Mouse (Mus musculus) liver, embryonic 15.5 days (tissue): ENCODE data around the gene Sprr2d. TPM values are rescaled to one million over a fixed set of nuclear protein-coding genes. Genes with fewer than 3 reads are reported as not detected.

Source experiments
- ATAC-seq: fragments of 200-750 bp; cut with Nextera tagmentation; 2 replicates; pipeline ENCODE4 v1.8.0; 2017; ENCODE audit warnings: moderate number of reproducible peaks, mild to moderate bottlenecking, moderate library complexity; ENCODE audit not compliant: insufficient read depth
- H3K27ac ChIP-seq: fragments of 300-500 bp; sonication (generic); replicated peaks from 2 replicates; pipeline ENCODE4 v1.5.1; 2015; ENCODE audit warnings: mild to moderate bottlenecking, inconsistent platforms
- H3K27me3 ChIP-seq: fragments of 300-500 bp; sonication (generic); 2 replicates; pipeline ENCODE4 v1.6.1; 2015; ENCODE audit warnings: mild to moderate bottlenecking, inconsistent platforms
- H3K36me3 ChIP-seq: fragments of 300-500 bp; sonication (generic); replicated peaks from 2 replicates; pipeline ENCODE4 v1.6.1; 2015; ENCODE audit warnings: moderate library complexity, mild to moderate bottlenecking, inconsistent platforms
- H3K4me1 ChIP-seq: fragments of 300-500 bp; sonication (generic); replicated peaks from 2 replicates; pipeline ENCODE4 v1.6.1; 2015; ENCODE audit warnings: inconsistent platforms
- H3K4me2 ChIP-seq: fragments of 300-500 bp; sonication (generic); 2 replicates; pipeline ENCODE4 v1.6.1; 2015; ENCODE audit warnings: moderate library complexity, mild to moderate bottlenecking, inconsistent platforms
- H3K4me3 ChIP-seq: fragments of 300-500 bp; sonication (generic); replicated peaks from 2 replicates; pipeline ENCODE4 v1.5.1; 2015; ENCODE audit warnings: mild to moderate bottlenecking, inconsistent platforms
- H3K9ac ChIP-seq: fragments of 300-500 bp; sonication (generic); 2 replicates; pipeline ENCODE4 v1.6.1; 2015; ENCODE audit warnings: moderate library complexity, mild to moderate bottlenecking, inconsistent platforms
- H3K9me3 ChIP-seq: fragments of 300-500 bp; sonication (generic); replicated peaks from 2 replicates; pipeline ENCODE4 v1.6.1; 2016; ENCODE audit warnings: inconsistent platforms
- WGBS: fragments of 180-500 bp; shearing (Covaris S2); methylation state at CpG from one replicate; pipeline ENCODE4 v1.1.7; 2015; ENCODE audit warnings: mixed read lengths; ENCODE audit not compliant: insufficient replicate concordance; 5-methylcytosine and 5-hydroxymethylcytosine counted together
- polyA plus RNA-seq: library from polyadenylated mRNA; unstranded; fragments of >200 nt; fragmentation: Nextera tagmentation; extraction: Ambion mirVana; gene quantifications from 2 replicates; pipeline ENCODE4 v1.2.1, GENCODE M21; 2015

Gene Sprr2d
- polyA plus RNA-seq = not detected in 2 replicates

- Histone ChIP-seq H3K4me3 (no peak within 1 kb of the TSS), H3K27ac (no peak within 1 kb of the TSS), H3K4me1 (no peaks in the 10 kb centered on the region), H3K36me3 (no peaks in the 10 kb centered on the region), H3K9ac (no peak within 1 kb of the TSS), H3K4me2 (no peak within 1 kb of the TSS), H3K9me3 (no peaks in the 10 kb centered on the region), H3K27me3 (no peaks in the 10 kb centered on the region)
- no peak for ATAC-seq
- 71% methylated on average over 5 of the region's 5 CpGs for WGBS
These were observed at the start of gene Sprr2d for GRCm38 (mm10) chr3:92338840-92339239. Gene Sprr2d (plus strand): TSS chr3:92339140.

GRCm38 (mm10) chr3:92307406-92307805 is 31.5 kb upstream of the Sprr2d start:
- H3K9ac ChIP-seq = no peak overlapping the region
- no peak overlapping the region for H3K4me2 ChIP-seq
- no peaks in the 10 kb centered on the region for H3K36me3 ChIP-seq
- no peaks in the 10 kb centered on the region for H3K27me3 ChIP-seq
- H3K27ac ChIP-seq = no peak overlapping the region
- ATAC-seq = no peak
- 68% methylated on average over 1 of the region's 1 CpGs for WGBS
- no peak overlapping the region for H3K4me3 ChIP-seq
- no peaks in the 10 kb centered on the region for H3K4me1 ChIP-seq
- no peaks in the 10 kb centered on the region for H3K9me3 ChIP-seq

DNA sequence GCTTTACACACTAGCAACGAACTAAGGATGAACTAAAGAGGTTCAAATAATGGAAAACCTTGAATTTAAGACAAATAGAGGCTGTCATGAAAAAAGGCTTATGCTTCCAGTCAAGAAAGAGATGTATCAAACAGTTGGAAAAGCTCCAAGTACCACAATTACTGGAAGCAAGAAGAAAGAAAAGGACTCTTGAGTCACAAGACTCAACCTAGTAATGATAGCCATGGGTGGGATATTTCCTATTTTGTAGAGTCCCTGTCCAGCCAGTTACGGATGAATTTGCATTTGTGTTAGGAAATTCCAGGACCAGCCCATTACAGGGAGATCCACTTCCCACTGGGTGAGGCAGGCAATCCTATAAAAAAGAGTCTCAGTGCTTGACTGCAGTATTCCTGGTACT is 22.6 kb upstream of the Sprr2d start, which contains the start of gene Sprr2b:
Sprr2b (plus strand) TSS at position 301 of the 400 bp plus-strand sequence.
- Histone ChIP-seq H3K4me1 (no peaks in the 10 kb centered on the region), H3K9me3 (no peaks in the 10 kb centered on the region), H3K4me3 (no peak within 1 kb of the TSS), H3K27me3 (no peaks in the 10 kb centered on the region), H3K4me2 (no peak within 1 kb of the TSS), H3K36me3 (no peaks in the 10 kb centered on the region), H3K9ac (no peak within 1 kb of the TSS), H3K27ac (no peak within 1 kb of the TSS)
- WGBS = 60% methylated on average over 2 of the region's 2 CpGs
- no peak for ATAC-seq

DNA sequence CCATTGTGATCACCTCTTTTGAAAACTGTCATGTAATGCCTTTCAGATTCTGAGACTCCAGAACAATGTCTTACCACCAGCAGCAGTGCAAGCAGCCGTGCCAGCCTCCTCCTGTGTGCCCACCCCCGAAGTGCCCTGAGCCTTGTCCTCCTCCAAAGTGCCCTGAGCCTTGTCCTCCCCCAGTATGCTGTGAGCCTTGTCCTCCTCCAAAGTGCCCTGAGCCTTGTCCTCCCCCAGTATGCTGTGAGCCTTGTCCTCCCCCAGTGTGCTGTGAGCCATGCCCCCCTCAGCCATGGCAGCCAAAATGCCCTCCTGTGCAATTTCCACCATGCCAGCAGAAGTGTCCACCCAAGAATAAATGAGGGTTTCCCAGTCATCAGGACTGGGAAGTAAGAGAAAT is 21.6 kb upstream of the Sprr2d start:
- H3K27me3 ChIP-seq = no peaks in the 10 kb centered on the region
- H3K27ac ChIP-seq = no peak overlapping the region
- H3K9ac ChIP-seq = no peak overlapping the region
- H3K36me3 ChIP-seq = no peaks in the 10 kb centered on the region
- H3K4me1 ChIP-seq = no peaks in the 10 kb centered on the region
- no peak overlapping the region for H3K4me2 ChIP-seq
- no peak overlapping the region for H3K4me3 ChIP-seq
- no peaks in the 10 kb centered on the region for H3K9me3 ChIP-seq
- WGBS = 48% methylated on average over 2 of the region's 2 CpGs
- ATAC-seq = no peak

- Histone ChIP-seq H3K9me3 (no peaks in the 10 kb centered on the region), H3K27me3 (no peaks in the 10 kb centered on the region), H3K36me3 (no peaks in the 10 kb centered on the region), H3K4me1 (no peaks in the 10 kb centered on the region), H3K27ac (no peak overlapping the region), H3K4me2 (no peak overlapping the region), H3K4me3 (no peak overlapping the region), H3K9ac (no peak overlapping the region)
- 47% methylated on average over 1 of the region's 1 CpGs for WGBS
- ATAC-seq = no peak
These were observed 2.7 kb upstream of the Sprr2d start for GRCm38 (mm10) chr3:92336278-92336677.

GRCm38 (mm10) chr3:92351843-92352242 is 12.9 kb downstream of the Sprr2d start, which contains the start of gene Sprr2e:
Gene Sprr2e (plus strand): TSS chr3:92352143.
- no peak within 1 kb of the TSS for H3K9ac ChIP-seq
- H3K4me3 ChIP-seq = no peak within 1 kb of the TSS
- H3K27me3 ChIP-seq = no peaks in the 10 kb centered on the region
- H3K27ac ChIP-seq = no peak within 1 kb of the TSS
- H3K36me3 ChIP-seq = no peaks in the 10 kb centered on the region
- no peaks in the 10 kb centered on the region for H3K9me3 ChIP-seq
- 58% methylated on average over 2 of the region's 2 CpGs for WGBS
- no peak within 1 kb of the TSS for H3K4me2 ChIP-seq
- no peak for ATAC-seq
- H3K4me1 ChIP-seq = no peaks in the 10 kb centered on the region

GRCm38 (mm10) chr3:92361619-92362018 is 22.7 kb downstream of the Sprr2d start:
- H3K9me3 ChIP-seq = no peaks in the 10 kb centered on the region
- H3K27me3 ChIP-seq = no peaks in the 10 kb centered on the region
- no peaks in the 10 kb centered on the region for H3K36me3 ChIP-seq
- no peak overlapping the region for H3K27ac ChIP-seq
- H3K4me1 ChIP-seq = no peaks in the 10 kb centered on the region
- ATAC-seq = no peak
- no peak overlapping the region for H3K9ac ChIP-seq
- H3K4me2 ChIP-seq = no peak overlapping the region
- H3K4me3 ChIP-seq = no peak overlapping the region

DNA sequence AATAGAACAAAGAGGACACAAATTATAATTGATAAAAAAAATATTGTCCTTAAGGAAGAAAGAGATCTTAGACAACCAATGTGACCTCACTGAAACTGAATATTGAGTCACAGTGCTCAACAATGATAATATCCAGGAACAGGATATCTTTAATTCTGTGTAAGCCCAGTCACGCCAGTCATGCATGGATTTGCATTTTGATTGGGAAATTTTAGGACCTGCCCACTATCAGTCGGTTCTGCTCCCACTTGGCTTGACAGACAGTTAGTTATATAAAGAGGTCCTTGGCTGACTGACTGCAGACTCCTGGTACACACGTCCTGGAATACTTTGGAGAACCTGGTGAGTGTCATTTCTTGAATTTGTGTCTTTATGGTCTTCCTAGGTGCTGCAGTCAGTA is 25.9 kb downstream of the Sprr2d start, which contains the start of gene Sprr2f:
Sprr2f (plus strand) TSS at position 301 of the 400 bp plus-strand sequence.
- Histone ChIP-seq H3K4me3 (no peak within 1 kb of the TSS), H3K27ac (no peak within 1 kb of the TSS), H3K9ac (no peak within 1 kb of the TSS), H3K4me2 (no peak within 1 kb of the TSS), H3K27me3 (no peaks in the 10 kb centered on the region), H3K4me1 (no peaks in the 10 kb centered on the region), H3K36me3 (no peaks in the 10 kb centered on the region), H3K9me3 (no peaks in the 10 kb centered on the region)
- 30% methylated on average over 3 of the region's 3 CpGs for WGBS
- no peak for ATAC-seq

- Histone ChIP-seq H3K9ac (no peak overlapping the region), H3K27me3 (no peaks in the 10 kb centered on the region), H3K9me3 (no peaks in the 10 kb centered on the region), H3K27ac (no peak overlapping the region), H3K4me3 (no peak overlapping the region), H3K4me2 (no peak overlapping the region), H3K36me3 (no peaks in the 10 kb centered on the region), H3K4me1 (no peaks in the 10 kb centered on the region)
- ATAC-seq = no peak
- 46% methylated on average over 2 of the region's 2 CpGs for WGBS
These were observed 34.7 kb downstream of the Sprr2d start for GRCm38 (mm10) chr3:92373613-92374012.

- 52% methylated on average over 1 of the region's 1 CpGs for WGBS
- no peak within 1 kb of the TSS for H3K27ac ChIP-seq
- no peak for ATAC-seq
These were observed 46.4 kb downstream of the Sprr2d start, which contains the start of gene Sprr2h for GRCm38 (mm10) chr3:92385385-92385784. Gene Sprr2h (plus strand): TSS chr3:92385685.

More at GRCm38 (mm10) chr3:92385385-92385784, 46.4 kb downstream of the Sprr2d start, which contains the start of gene Sprr2h:
- no peak within 1 kb of the TSS for H3K4me3 ChIP-seq
- H3K9me3 ChIP-seq = no peaks in the 10 kb centered on the region
- no peaks in the 10 kb centered on the region for H3K27me3 ChIP-seq
- no peak within 1 kb of the TSS for H3K9ac ChIP-seq
- no peaks in the 10 kb centered on the region for H3K36me3 ChIP-seq
- no peaks in the 10 kb centered on the region for H3K4me1 ChIP-seq
- H3K4me2 ChIP-seq = no peak within 1 kb of the TSS
